Mouse (Mus musculus) cerebellum, adult 9-10 months (tissue): Measurements from ENCODE around the gene Tnip1.

Experiments used
- DNase-seq: peaks from one replicate; pipeline ENCODE4 v3.0.0; 2022

Tnip1 gene

DNA sequence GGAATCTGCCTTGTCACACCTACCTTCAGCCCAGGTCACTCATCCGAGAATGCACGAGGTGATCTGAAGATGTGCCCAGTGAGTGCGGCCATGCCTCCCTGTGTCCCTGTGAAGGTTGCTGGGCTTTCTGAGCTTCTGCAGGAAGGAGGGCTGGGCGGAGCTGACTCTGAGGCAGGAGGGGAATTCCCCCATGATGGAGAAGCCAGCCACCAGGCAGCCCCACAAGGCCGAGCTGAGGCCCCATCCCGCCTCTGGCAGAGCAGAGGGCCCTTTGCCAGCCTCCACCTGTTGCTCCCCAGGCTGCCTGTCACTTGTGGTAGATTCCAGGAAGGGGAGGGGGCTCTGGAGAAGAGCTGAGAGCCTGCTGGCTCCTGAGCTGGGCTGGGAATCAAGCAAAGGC lies at the start of gene Tnip1:
Gene Tnip1 (minus strand): TSS at position 108 of the 400 bp plus-strand sequence.
- DNase-seq: no peak

DNA sequence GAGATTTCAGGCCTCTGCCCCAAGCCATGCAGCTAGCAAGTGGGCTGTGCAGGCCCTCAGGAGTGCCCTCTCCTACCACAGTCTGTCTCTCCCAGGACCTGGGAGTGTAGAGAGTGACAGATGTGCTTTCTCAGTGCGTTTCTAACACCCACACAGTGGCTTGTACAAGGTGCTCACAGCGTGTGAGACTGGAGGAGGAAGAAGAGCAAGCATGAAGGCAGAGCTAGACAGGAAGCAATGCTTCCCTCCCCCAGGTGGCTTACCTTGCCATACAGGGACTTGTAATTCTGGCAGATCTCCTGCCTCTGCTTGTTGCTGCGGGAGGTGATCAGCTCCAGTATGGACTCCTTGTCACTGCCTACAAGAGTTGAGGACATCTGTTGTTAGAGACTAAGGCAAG lies 48.7 kb upstream of the Tnip1 start:
- no peak for DNase-seq

DNA sequence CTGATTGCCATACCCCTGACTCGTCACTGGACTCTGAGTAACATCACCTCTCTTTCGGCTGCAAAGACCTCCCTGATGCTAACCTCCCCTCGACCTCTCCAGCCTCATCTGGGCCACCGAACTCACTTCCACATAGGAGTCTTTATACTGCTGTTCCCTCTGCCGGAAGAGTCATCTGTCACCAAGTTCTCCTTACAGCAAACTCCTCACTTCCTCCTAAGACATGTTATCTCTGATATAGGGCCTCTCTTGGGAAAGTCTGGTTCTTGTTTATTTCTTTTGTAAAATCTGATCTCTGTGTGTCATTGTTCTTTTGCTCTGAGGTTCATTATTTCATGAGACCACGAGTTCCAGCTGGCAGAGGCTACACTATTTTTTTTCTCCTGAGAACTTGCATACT lies 45.5 kb upstream of the Tnip1 start:
- DNase-seq: no peak

DNA sequence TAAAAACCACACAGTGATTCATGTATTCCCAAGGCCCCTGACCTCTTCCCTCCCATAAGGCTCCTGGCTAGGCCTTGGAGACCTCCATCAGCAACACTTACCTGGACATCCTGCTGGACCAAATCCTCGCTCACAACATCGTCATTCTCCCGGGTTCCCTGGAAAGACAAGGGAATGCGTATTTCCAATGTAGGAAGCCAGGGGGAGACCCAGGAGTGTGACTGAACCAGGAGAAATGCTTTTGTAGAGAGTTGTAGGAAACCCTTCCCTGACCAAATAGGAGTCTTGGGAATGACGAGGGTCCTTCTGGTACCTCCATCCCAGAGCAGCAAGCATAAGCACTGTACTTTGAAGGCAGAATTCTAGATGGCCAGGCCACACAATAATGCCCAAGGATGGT lies 43.0 kb upstream of the Tnip1 start:
- no peak for DNase-seq

DNA sequence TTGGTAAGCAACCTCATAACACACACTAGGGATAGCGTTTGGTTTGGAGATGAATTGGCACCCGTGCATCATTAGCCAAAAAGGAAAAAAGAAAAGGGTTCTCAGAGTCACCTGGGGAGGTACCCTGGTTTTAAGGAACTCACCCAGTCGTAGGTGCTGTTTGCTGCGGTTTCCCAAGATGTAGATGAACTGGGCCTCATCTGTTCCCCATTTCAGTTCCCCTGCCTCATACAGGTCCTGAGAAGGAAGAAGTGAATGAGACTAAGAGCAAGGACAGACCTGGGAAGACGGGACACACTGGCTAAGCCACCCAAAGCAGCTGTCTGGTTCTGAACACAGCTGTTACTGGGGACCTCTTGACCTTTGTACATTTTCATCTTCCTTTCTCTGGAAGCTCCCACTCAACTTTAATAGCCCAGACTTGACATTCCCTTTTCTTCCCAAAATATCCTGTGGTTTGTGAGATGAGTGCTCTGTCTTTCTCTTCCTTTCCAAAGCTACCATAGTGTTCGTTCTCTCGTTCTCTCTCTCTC lies 42.3 kb upstream of the Tnip1 start:
- DNase-seq: no peak

DNA sequence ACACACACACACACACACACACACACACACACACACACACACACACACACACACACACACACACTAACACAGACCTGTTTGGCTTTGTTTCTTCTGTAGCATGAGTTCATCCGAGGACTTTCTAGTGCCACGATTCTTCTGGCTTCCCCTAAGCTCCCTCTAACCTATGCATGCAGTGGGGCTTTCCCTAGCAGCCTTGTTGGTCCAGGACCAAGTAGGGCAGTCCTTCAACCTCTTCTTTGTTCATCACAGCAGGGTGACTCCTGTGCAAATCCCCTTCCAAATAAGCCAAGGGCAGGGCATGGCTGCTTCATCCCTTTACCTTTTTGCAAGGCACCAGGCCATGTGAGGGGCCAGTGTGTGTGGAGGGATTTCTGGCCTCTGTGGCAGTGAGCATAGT lies 36.0 kb upstream of the Tnip1 start:
- DNase-seq: no peak

DNA sequence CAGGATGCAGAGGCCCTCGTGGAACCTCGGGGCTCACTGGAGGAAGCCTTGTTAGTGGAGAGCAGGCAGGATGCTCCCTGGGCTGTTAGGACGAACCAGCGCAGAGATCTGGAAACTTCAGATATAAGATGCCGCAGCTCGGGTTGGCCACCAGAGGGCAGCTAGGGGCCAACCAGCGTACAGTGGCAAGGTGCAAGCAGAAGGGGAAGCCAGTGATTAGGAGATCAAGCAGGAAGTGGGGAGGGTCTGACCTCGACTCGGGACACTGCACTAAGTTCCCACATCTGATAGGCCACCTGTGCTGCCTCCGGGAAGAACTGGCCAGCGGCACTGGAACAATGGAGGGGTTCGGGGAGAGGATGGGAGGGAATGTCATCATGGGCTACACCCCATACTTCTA lies 35.6 kb upstream of the Tnip1 start:
- DNase-seq: peak; percentile 71

DNA sequence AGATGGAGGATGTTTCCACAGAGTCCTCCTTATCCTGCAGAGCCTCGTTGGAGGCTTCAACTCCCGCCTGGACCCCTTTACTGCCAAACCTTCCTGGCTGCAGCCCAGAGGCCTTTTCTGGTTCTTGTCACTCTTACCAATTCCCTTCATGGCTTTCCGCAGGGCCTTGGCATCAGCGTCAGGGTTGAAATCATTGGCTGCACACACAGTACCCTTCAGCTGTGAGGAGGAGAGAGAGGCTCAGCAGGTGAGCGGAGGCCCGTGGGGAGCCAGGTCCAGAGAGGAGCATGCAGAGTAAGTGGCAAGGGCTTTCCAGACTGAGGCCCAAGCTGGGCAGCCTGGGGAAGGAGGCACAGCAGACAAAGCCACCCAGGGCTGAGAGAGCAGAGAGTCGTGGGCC lies 33.5 kb upstream of the Tnip1 start:
- DNase-seq: peak; percentile 61

DNA sequence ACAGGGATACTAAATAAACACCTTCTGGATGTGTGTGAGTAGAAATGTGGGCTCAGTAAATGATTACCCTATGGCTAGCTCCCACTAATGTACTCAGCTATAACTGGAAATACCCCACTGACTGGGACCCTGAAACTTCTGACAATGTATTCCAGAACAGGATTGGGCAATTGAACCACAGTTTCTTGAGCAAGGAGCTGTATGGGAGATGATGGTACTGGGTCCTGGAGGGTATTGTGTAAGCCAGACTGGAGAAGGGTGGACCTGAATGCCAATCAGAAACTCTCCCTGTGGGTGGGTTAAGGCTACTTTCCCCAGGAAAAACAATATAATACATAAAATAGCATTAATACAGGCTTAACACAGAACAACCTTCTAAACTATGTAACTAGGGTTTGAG lies 27.2 kb upstream of the Tnip1 start:
- DNase-seq: no peak

DNA sequence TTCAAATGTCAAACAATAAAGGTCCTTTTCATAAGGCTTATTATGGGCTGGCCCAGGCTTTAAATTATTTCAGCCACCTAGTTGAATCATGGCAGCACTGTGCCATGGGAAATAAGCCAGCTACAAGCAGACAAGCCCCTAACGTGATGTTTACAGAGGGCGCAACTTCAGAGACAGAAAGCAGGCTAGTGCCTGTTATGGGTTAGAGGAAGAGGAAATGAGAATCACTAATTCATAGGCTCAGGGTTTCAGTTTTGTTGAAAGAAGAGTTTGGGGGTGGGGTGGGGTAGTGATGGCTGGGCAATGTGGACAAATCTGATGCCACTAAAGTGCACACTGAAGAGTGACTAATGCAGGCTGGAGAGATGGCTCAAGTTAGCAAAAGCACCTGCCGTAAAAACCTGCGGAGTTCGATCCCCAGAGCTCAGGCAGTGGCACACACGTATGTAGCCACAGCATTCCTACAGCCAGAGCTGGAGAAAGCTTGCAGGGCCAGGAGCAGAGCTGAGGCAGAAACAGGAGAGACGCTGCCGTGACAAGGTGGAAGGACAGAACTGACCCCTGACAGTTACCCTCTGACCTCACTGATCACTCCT lies 26.1 kb upstream of the Tnip1 start:
- DNase-seq: no peak

DNA sequence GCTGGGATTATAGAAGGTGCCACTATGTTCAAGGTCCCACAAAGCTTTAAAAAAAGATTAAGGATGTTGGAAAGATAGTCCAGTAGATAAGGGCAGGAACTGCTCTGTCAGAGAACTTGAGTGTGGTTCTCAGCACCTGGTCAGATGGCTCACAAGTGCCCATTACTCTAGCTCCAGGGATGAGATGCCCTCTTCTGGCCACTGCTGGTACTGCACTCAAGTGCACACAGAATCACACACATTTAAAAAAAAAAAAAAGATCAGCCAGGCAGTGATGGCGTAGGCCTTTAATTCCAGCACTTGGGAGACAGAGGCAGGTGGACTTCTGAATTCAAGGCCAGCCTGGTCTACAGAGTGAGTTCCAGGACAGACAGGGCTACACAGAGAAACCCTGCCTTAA lies 25.3 kb upstream of the Tnip1 start:
- DNase-seq: no peak

DNA sequence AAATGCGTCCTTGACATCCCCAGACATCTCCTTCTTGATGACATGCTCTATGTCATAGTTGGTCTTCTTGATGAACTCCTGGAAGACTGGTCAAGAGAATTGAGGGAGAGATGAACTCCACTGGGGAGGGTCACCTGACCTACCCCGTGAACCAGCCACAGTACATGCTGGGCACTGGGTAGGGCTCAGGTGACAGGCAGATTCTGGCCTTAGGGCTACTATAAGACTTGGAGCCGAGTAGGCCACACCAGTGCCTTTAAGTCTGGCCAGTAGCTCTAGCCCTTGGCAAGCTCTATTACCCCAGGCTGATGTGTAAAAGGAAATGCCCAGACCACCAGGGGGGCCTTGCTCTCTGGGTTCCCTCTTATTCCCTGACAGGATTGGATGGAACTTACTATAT lies 22.4 kb upstream of the Tnip1 start:
- no peak for DNase-seq

DNA sequence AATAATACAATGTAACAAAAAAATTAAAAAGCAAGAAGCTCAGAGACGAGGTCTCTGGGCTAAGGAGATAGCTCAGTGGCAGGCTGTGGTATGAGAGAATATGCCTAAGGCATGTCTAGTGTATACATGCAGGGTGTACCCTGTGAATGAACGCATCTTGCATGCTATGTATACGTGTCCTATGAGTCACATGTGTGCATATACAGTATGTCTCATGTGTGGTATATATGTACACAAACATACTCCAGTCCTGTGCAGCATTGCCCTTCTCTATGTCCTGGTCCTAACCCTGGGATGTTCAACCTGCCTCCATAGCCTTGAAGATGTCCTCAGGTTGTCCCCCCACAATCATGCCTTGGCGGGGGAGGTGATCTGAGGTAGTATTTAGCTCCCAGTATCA lies 21.9 kb upstream of the Tnip1 start:
- no peak for DNase-seq

DNA sequence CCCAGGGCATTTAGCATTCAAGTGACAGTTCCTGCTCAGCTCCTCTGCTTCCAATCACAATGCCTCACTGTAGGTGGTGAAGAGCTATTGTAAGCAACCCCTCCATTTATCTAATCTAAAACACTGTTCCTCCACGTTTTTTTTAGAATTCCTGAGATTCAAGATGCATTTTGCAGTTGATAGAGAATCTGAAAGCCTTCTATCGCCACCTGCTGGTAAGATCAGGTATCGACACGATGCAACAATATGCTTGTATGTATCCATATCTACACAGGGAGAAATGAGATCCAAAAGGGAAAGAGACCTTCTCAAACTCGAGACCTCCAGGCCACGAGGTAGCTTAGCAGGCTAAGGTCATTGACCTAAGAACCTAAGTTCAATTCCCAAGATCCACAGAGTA lies 21.4 kb upstream of the Tnip1 start:
- DNase-seq: peak; percentile 84

DNA sequence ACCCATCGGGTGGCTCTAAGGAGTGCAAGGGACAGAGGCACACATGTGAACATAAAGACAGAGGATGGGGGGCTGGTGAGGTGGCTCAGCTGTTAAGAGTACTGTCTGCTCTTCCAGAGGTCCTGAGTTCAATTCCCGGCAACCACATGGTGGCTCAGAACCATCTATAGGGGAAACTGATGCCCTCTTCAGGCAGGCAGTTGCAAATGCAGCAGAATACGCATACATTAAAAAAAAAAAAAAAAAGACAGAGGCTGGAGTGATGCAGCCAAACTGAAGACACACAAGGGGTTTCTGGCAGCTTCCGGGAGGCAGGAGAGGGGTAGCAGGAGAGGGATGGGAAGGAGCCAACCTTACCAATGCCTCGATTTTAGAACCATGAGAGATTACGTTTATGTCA lies 19.8 kb upstream of the Tnip1 start:
- DNase-seq: no peak

DNA sequence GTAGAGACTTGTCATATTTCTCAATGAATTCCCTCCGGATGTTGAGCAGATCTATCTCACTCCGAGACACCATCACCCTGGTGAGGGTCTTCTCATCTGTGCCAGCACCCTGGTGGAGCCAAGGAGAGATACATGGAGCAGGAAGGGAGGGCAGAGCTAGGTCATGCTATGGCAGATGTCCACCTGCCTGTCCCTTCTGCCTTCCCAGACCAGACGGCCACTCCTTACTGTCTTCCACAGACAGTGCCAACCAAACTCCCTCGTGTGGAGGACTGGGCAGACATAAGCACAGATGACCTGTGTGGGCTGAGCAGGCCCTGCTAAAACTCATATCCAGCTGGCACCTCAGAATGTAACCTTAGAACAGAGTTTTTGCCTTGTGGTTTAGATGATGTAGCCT lies 18.9 kb upstream of the Tnip1 start:
- DNase-seq: no peak

DNA sequence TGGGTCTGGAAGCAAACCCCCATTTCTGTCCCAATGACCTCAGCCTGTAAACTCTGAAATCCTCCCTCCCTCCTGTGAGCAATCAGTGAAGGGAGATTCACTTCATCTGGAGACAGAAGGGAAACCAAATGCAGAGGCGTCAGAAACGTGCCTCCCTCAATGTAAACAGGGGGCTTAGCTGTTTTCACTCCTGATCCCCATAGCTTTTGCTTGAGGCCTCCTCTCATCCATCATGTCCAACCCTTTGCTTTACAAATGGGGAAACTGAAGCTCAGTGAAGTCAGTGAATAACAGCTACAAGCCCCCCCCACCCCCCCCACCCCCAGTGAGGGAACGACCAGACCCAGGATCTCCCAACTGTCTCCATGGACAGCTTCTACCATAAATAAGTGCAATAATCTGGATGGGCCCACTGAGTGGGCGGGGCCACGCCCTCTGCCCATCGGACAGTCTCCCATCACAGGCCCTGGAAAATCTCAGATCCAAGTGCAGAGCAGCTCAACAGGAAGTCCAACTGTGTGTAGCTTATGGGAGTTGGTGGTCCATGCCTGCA lies 14.7 kb upstream of the Tnip1 start:
- DNase-seq: no peak

DNA sequence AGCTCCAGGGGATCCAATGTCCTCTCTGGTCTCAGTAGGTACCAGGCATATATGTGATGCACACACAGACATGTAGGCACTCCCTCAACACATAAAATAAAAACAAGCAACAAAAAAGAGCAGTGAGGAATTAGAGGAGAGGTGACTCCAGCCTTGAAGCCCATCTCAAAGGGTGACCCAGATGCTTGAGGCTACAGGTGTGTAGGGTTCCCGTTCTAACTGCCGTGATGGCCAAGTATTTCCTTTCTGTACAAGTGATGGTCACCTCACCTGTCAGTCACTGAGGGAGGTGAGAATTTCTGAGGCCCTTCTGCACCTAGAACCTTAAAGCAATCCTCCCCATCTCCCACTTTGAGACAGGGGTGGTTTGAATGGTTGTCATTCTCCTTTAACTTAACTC lies 13.6 kb upstream of the Tnip1 start:
- DNase-seq: no peak

DNA sequence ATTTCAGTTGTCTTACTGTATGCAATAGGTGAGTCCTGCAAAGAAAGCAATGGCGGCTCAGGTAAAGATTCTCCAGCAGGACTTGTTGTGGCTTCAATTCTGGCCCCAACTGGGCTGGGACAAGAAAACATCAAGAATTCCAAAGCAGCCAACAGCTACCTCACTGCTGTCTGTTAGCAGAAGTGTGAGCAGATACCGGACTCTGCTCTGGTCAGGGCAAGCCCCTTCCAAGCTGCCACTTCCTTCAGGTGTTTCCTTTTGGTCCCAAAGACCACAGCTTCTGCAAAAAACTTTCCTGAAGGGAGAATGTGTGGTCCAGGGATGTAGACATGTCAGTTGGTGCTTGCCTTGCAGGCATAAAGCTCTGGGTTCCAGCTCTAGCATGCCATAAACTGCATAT lies 13.0 kb upstream of the Tnip1 start:
- no peak for DNase-seq

DNA sequence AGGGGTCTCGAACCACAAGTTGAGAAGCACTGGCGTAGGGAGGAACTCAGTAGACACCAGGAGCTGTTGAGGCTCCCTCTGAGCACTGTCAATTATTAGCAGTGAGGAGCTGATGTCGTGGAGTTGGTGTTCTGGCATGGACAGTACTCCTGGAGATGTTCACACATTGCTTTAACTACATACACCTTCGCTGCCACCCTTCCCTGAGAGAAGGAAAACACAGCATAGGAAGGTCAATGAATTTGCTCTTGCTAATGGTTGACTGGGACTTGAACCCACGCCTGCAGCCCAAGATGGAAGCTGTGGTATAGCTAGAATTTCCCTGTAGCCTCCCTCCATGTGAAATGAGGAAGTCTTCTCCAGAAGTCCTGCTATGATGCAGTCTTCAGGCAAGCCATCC lies 12.6 kb upstream of the Tnip1 start:
- DNase-seq: no peak

DNA sequence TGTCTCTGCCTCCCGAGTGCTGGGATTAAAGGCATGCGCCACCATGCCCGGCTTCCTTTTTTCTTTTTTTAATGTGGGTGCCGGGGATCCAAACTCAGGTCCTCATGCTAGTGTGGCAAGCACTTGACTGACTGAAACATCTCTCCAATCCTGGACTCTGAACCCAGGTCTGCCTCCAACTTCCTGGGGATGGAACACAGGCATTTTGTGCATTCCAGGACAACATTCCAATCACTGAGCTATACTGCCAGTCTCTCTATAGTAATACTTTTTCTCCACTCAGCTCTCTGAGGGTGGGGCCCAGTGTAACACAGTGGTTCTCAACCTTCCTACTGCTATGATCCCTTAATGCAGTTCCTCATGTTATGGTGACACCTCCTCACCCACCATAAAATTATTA lies 11.9 kb upstream of the Tnip1 start:
- DNase-seq: no peak

DNA sequence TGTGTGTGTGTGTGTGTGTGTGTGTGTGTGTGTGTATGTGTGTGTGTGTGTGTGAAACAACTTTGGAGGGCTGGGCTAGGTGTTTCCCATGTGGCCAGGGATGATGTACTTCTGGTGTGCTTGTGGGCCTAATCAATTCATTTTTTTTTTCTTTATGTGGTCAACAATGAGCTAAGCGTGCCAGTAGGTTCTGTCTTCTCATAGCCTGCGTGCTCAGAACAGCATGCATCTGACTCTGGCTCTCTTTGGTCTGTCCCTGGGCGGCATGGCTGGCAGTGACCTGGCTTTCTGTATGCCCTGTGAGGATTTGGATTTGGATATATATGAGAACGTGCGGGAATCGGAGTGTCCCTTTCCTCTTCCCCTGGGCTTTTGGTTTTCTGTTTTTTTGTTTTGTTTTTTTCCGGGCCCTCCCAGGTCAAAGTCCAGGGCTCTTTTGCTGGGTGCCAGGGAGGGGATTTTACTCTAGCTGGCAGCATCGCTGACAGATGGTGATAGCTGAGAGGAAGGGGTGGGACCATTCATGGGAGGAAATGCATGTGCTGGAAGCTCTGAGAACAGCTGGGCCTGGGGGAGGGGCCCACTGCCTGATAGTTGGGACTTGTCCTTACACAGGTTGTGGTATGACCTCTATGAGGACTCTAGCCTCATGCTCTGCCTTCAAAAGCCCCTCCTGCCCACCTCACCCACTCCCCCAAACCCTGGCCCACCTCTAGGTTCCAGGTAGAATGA lies 10.9 kb upstream of the Tnip1 start:
- DNase-seq: no peak

DNA sequence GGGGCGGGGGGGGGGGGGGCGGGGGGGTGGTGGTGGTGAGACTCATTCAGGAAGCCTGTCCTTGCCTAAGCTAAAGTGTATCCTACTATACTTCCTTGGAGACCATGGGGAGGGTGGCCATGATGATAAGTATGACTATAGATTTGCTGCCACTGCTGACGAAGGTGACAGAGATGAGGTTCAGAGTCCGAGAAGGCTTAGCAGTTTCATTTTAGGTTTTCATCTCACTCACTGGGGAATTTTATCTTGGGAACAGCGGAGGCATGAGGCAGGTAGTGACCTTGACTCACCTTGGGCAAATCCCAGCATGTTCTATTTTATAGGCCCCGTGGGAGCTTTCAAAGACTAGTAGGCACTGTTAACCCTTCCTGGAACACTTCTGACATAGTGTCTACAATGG lies 10.1 kb upstream of the Tnip1 start:
- DNase-seq: no peak

DNA sequence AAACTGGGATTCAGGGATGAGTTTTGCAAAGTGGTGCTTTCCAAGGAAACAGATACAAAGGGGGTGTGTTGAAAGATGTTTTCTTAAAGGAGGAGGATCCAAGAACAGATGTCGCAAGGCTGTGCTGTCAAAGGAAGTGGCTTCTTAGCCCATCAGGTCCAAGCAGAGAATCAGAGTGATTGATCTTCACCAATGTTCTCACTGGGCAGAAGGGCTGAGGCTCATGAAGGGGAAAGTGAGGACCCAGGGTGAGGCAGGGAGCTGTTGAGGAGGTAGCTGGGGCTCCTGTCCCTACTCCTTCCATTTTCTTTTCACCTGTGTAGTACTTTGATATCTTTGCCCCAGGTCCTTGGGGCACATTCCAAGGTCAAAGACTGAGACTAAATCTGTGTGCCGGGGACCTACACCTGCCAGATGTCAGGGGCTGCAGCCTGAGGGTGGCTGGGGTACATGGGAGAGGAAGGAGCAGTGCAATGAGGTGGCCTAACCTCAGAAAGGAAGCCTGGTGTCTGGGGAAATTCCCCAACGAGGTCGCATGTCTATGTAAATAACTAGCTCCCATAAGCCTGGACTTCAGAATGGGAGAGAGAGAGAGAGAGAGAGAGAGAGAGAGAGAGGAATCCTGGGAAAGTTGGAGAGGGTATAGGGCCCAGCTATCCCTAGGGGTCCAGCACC lies 9.5 kb upstream of the Tnip1 start:
- no peak for DNase-seq
